Mouse (Mus musculus): Measurements from ENCODE around the gene Klrc3.
"Not testable (repeated sequence)": the region's sequence is repeated elsewhere in the genome, so short reads cannot be mapped to it uniquely, and the experiment has no call there.

The Klrc3 gene

GRCm38 (mm10) chr6:129643237-129643636 lies at the start of gene Klrc3:
Klrc3 (minus strand) TSS chr6:129643337.
- not testable (repeated sequence) for DNase-seq (ENCODE audit: low spot score in 2 of 2)

- not testable (repeated sequence) for DNase-seq (ENCODE audit: low spot score in 2 of 2)
These were observed 48.3 kb upstream of the Klrc3 start for GRCm38 (mm10) chr6:129691436-129691835.

GRCm38 (mm10) chr6:129680379-129680778 lies 37.2 kb upstream of the Klrc3 start:
- no peak for DNase-seq (ENCODE audit: low spot score in 2 of 2)

GRCm38 (mm10) chr6:129678873-129679272 lies 35.7 kb upstream of the Klrc3 start, which contains the start of gene Klrc1:
Klrc1 (minus strand) TSS chr6:129678973.
- no peak for DNase-seq (ENCODE audit: low spot score in 2 of 2)

GRCm38 (mm10) chr6:129661301-129661700 lies 18.2 kb upstream of the Klrc3 start:
- not testable (repeated sequence) for DNase-seq (ENCODE audit: low spot score in 2 of 2)

GRCm38 (mm10) chr6:129660589-129660988 lies 17.5 kb upstream of the Klrc3 start, which contains the start of gene Klrc2:
Klrc2 (minus strand) TSS chr6:129660689.
- not testable (repeated sequence) for DNase-seq (ENCODE audit: low spot score in 2 of 2)

GRCm38 (mm10) chr6:129644054-129644453 lies 917 bp upstream of the Klrc3 start:
- not testable (repeated sequence) for DNase-seq (ENCODE audit: low spot score in 2 of 2)

- DNase-seq (ENCODE audit: low spot score in 2 of 2): not testable (repeated sequence)
These were observed 12.1 kb downstream of the Klrc3 start for GRCm38 (mm10) chr6:129631046-129631445.

GRCm38 (mm10) chr6:129623735-129624134 lies 19.4 kb downstream of the Klrc3 start, which contains the start of gene Klrk1:
Klrk1 (minus strand) TSS chr6:129623864.
- no peak for DNase-seq (ENCODE audit: low spot score in 2 of 2)

- DNase-seq (ENCODE audit: low spot score in 2 of 2): no peak
These were observed 34.8 kb downstream of the Klrc3 start for GRCm38 (mm10) chr6:129608372-129608771.

GRCm38 (mm10) chr6:129591508-129591907 lies 51.6 kb downstream of the Klrc3 start, which contains the start of gene Klrd1:
Klrd1 (plus strand) TSS chr6:129591782.
- DNase-seq (ENCODE audit: low spot score in 2 of 2): no peak
